Mouse (Mus musculus) forebrain, embryonic 11.5 days (tissue): ENCODE data around the gene Tada1. TPM values are rescaled to one million over a fixed set of nuclear protein-coding genes. Genes with fewer than 3 reads are reported as not detected.

Source experiments
- ATAC-seq: fragments of 200-750 bp; cut with Nextera tagmentation; replicated peaks from 2 replicates; pipeline ENCODE4 v1.8.0; 2017; ENCODE audit warnings: moderate TSS enrichment; ENCODE audit not compliant: low FRiP score
- DNase-seq: peaks from one replicate; pipeline ENCODE4 v3.0.0-alpha.2; 2017; ENCODE audit warnings: low spot score
- H3K27ac ChIP-seq: fragments of 300-500 bp; sonication (generic); 2 replicates; pipeline ENCODE4 v1.5.1; 2014; ENCODE audit warnings: low read depth, low read length
- H3K27me3 ChIP-seq: fragments of 300-500 bp; sonication (generic); 2 replicates; pipeline ENCODE4 v1.6.1; 2014; ENCODE audit warnings: mild to moderate bottlenecking, low read length, mixed read lengths; ENCODE audit not compliant: control insufficient read depth, insufficient read depth
- H3K36me3 ChIP-seq: fragments of 300-500 bp; sonication (generic); 2 replicates; pipeline ENCODE4 v1.6.1; 2014; ENCODE audit warnings: mild to moderate bottlenecking, low read length, moderate library complexity, mixed read lengths; ENCODE audit not compliant: control insufficient read depth, insufficient read depth
- H3K4me1 ChIP-seq: fragments of 300-500 bp; sonication (generic); replicated peaks from 2 replicates; pipeline ENCODE4 v1.6.1; 2014; ENCODE audit warnings: low read length, mixed read lengths; ENCODE audit not compliant: control insufficient read depth, insufficient read depth
- H3K4me2 ChIP-seq: fragments of 300-500 bp; sonication (generic); 2 replicates; pipeline ENCODE4 v1.6.1; 2014; ENCODE audit warnings: low read depth, mild to moderate bottlenecking, low read length, moderate library complexity, mixed read lengths; ENCODE audit not compliant: severe bottlenecking
- H3K4me3 ChIP-seq: fragments of 300-500 bp; sonication (generic); 2 replicates; pipeline ENCODE4 v1.5.1; 2014; ENCODE audit warnings: low read depth, low read length
- H3K9ac ChIP-seq: fragments of 300-500 bp; sonication (generic); 2 replicates; pipeline ENCODE4 v1.6.1; 2014; ENCODE audit warnings: low read length
- H3K9me3 ChIP-seq: fragments of 300-500 bp; sonication (generic); 2 replicates; pipeline ENCODE4 v1.6.1; 2016; ENCODE audit warnings: low read length, mixed read lengths; ENCODE audit not compliant: control insufficient read depth
- WGBS: fragments of 180-500 bp; shearing (Covaris S2); extraction: QIAGEN DNeasy Blood & Tissue Kit; methylation state at CpG from one replicate; pipeline ENCODE4 v1.1.7; 2014; 5-methylcytosine and 5-hydroxymethylcytosine counted together
- polyA plus RNA-seq: library from polyadenylated mRNA; unstranded; fragments of >200 nt; fragmentation: Nextera tagmentation; extraction: Ambion mirVana; gene quantifications from 2 replicates; pipeline ENCODE4 v1.2.1, GENCODE M21; 2014

Tada1 gene
- polyA plus RNA-seq, 1 experiment from 2014 or later, result 64.0 TPM

- H3K27me3 ChIP-seq, result no peaks in the 10 kb centered on the region
These were observed 10.7 kb downstream of the Tada1 start for GRCm38 (mm10) chr1:166389406-166390125.

DNA sequence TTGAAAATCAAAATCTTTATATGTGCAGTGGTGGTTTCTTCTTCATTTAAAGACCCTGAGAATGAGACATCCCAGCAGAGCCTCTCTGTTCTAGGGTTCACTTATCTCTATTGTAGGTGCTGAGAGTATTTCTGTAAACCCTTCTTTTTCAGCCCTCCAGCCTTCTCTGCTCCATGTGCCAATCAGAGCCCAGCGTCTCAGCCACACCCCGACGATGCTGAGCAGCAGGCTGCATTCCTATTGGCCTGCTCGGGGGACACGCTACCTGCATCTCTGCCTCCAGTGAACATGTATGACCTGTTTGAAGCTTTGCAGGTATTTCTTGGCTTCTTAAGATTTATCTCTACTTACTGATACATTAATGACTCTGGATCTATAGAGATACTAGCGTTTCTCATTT lies 12.8 kb downstream of the Tada1 start:
- DNase-seq (no peak), ATAC-seq (no peak)
- Histone ChIP-seq H3K4me2 (no peak overlapping the region), H3K27me3 (no peaks in the 10 kb centered on the region), H3K4me3 (no peak overlapping the region), H3K9me3 (no peaks in the 10 kb centered on the region), H3K36me3 (peaks cover 26% of the 10 kb centered on the region), H3K9ac (no peak overlapping the region), H3K27ac (no peak overlapping the region), H3K4me1 (no peaks in the 10 kb centered on the region)
- WGBS, result 94% methylated on average over 6 of the region's 6 CpGs

More at GRCm38 (mm10) chr1:166389406-166390125, 10.7 kb downstream of the Tada1 start:
- Histone ChIP-seq H3K4me2 (no peak overlapping the region), H3K9me3 (no peaks in the 10 kb centered on the region), H3K36me3 (peaks cover 29% of the 10 kb centered on the region), H3K4me3 (no peak overlapping the region), H3K9ac (no peak overlapping the region), H3K4me1 (no peaks in the 10 kb centered on the region), H3K27ac (no peak overlapping the region)
- DNase-seq (no peak), ATAC-seq (no peak)
- 96% methylated on average over 16 of the region's 16 CpGs for WGBS

GRCm38 (mm10) chr1:166394770-166395169 lies 15.9 kb downstream of the Tada1 start:
- no peaks in the 10 kb centered on the region for H3K27me3 ChIP-seq
- peaks cover 24% of the 10 kb centered on the region for H3K36me3 ChIP-seq
- no peak for DNase-seq

GRCm38 (mm10) chr1:166395661-166396060 lies 16.8 kb downstream of the Tada1 start:
- Histone ChIP-seq H3K27ac (no peak overlapping the region), H3K36me3 (peaks cover 22% of the 10 kb centered on the region), H3K4me1 (no peaks in the 10 kb centered on the region), H3K9me3 (no peaks in the 10 kb centered on the region), H3K27me3 (no peaks in the 10 kb centered on the region), H3K4me3 (no peak overlapping the region), H3K9ac (no peak overlapping the region), H3K4me2 (no peak overlapping the region)
- DNase-seq (no peak), ATAC-seq (no peak)
- 88% methylated on average over 5 of the region's 5 CpGs for WGBS

More at GRCm38 (mm10) chr1:166394770-166395169, 15.9 kb downstream of the Tada1 start:
- Histone ChIP-seq H3K9ac (no peak overlapping the region), H3K4me3 (no peak overlapping the region), H3K4me2 (no peak overlapping the region), H3K9me3 (no peaks in the 10 kb centered on the region), H3K4me1 (no peaks in the 10 kb centered on the region), H3K27ac (no peak overlapping the region)
- no peak for ATAC-seq
- WGBS, result 83% methylated on average over 4 of the region's 4 CpGs

DNA sequence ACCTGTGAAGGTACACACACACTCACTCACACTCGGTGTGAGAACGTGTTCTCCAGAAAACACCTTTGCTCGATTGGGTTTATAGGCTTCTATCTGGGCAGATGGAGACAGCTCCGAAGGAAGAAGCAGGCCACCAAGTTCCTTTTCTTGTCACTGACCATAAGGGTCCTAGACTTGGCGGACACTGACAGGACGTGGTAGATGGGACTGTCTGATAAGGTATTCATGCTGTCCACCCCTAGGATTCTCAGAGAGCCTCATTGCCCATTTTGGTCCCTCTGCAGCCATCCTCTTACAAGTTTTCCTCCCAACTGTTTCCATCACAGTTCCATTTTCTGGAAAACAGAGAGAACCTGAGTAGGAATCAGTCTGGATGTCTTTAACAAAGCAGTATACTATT lies 17.5 kb downstream of the Tada1 start:
- H3K27ac ChIP-seq, result no peak overlapping the region
- H3K9me3 ChIP-seq, result no peaks in the 10 kb centered on the region
- no peak for DNase-seq
- no peak overlapping the region for H3K4me2 ChIP-seq
- ATAC-seq, result no peak
- H3K4me3 ChIP-seq, result no peak overlapping the region
- WGBS, result 95% methylated on average over 6 of the region's 6 CpGs
- H3K4me1 ChIP-seq, result no peaks in the 10 kb centered on the region
- H3K27me3 ChIP-seq, result no peaks in the 10 kb centered on the region
- H3K36me3 ChIP-seq, result peaks cover 22% of the 10 kb centered on the region
- no peak overlapping the region for H3K9ac ChIP-seq

GRCm38 (mm10) chr1:166401455-166401854 lies 22.6 kb downstream of the Tada1 start:
- Histone ChIP-seq H3K36me3 (peaks cover 26% of the 10 kb centered on the region), H3K9me3 (no peaks in the 10 kb centered on the region), H3K9ac (no peak overlapping the region), H3K27me3 (no peaks in the 10 kb centered on the region), H3K4me3 (no peak overlapping the region), H3K4me2 (no peak overlapping the region), H3K27ac (no peak overlapping the region), H3K4me1 (no peaks in the 10 kb centered on the region)
- no peak for DNase-seq
- ATAC-seq, result no peak; the same call in 1 of the 2 replicates

DNA sequence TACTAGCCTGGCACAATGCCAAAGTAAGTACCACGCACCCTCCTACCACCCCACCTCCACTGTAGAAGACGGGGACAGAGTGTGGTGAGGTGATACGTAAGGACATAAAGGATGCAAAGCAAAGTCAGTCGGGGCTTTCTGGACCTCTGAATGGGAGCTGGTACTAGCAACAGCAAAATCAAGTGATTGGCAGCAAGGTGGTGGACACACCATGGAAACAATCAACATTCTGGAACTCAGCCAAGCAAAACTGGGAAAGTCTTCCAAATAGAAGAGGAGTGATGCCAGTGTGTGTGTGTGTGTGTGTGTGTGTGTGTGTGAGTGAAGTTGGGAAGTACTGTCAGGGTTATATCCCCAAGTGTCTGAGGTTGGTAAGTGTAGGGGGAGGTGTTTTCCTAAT lies 23.1 kb downstream of the Tada1 start:
- ATAC-seq (no peak), DNase-seq (no peak)
- WGBS, result 89% methylated on average over 4 of the region's 4 CpGs
- no peak overlapping the region for H3K4me2 ChIP-seq
- H3K4me1 ChIP-seq, result no peaks in the 10 kb centered on the region
- H3K9me3 ChIP-seq, result no peaks in the 10 kb centered on the region
- H3K9ac ChIP-seq, result no peak overlapping the region
- H3K27me3 ChIP-seq, result no peaks in the 10 kb centered on the region
- H3K27ac ChIP-seq, result no peak overlapping the region
- H3K36me3 ChIP-seq, result peaks cover 22% of the 10 kb centered on the region
- H3K4me3 ChIP-seq, result no peak overlapping the region

DNA sequence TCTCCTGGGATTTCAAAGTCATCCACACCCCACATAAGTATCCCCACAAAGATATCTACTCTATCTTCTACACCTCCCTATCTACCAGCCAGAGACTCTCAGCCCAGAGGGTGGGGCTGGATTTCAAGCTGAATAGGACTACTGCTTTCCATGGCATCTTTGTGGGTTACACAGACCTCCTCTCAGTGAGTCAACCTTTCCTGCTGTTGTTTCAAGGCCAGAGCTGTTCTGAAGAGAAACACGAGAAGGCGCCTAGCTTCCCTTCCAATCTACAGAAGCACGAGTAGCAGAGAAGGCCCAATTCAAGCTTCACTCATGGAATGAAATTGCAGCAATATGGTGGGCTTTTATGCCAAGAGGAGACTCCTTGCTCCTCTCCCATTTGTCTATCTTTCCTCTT lies 24.9 kb downstream of the Tada1 start:
- ATAC-seq, result no peak
- WGBS, result 97% methylated on average over 3 of the region's 3 CpGs

GRCm38 (mm10) chr1:166409177-166409700 lies 30.3 kb downstream of the Tada1 start:
- H3K9me3 ChIP-seq, result peaks cover 7% of the 10 kb centered on the region; the same call in 1 of the 2 replicates
- peak overlapping the region; percentile 81 for H3K4me2 ChIP-seq
- peaks cover 4% of the 10 kb centered on the region; the same call in 1 of the 2 replicates for H3K36me3 ChIP-seq
- DNase-seq, result no peak
- H3K27ac ChIP-seq, result peak overlapping the region; percentile 46; the same call in 1 of the 2 replicates
- peak; percentile 83 for ATAC-seq
- 2% methylated on average over 38 of the region's 45 CpGs for WGBS
- peak overlapping the region; percentile 90 for H3K9ac ChIP-seq
- H3K4me3 ChIP-seq, result peak overlapping the region; percentile 69
- no peaks in the 10 kb centered on the region for H3K27me3 ChIP-seq
- H3K4me1 ChIP-seq, result peaks cover 6% of the 10 kb centered on the region; the same call in 1 of the 2 replicates

More for the DNA sequence above, 24.9 kb downstream of the Tada1 start:
- no peak overlapping the region for H3K4me3 ChIP-seq
- no peaks in the 10 kb centered on the region for H3K27me3 ChIP-seq
- H3K9me3 ChIP-seq, result no peaks in the 10 kb centered on the region
- H3K4me1 ChIP-seq, result peaks cover 6% of the 10 kb centered on the region; the same call in 1 of the 2 replicates
- no peak overlapping the region for H3K4me2 ChIP-seq
- H3K27ac ChIP-seq, result no peak overlapping the region
- H3K9ac ChIP-seq, result no peak overlapping the region
- H3K36me3 ChIP-seq, result peaks cover 16% of the 10 kb centered on the region
- no peak for DNase-seq
